Mouse (Mus musculus) thymus, postnatal 14 days (tissue): ENCODE measurements around the gene Hipk2.
A peak's percentile ranks its signal among the peaks of the same experiment; 100 is the strongest.

Experiments used
- DNase-seq: peaks from one replicate; pipeline ENCODE4 v3.0.0; 2021

Hipk2 gene

GRCm38 (mm10) chr6:38739266-38739665 lies 136.7 kb downstream of the Hipk2 start:
- DNase-seq = no peak

- no peak for DNase-seq
Observed at GRCm38 (mm10) chr6:38737763-38738162, 138.2 kb downstream of the Hipk2 start.

DNA sequence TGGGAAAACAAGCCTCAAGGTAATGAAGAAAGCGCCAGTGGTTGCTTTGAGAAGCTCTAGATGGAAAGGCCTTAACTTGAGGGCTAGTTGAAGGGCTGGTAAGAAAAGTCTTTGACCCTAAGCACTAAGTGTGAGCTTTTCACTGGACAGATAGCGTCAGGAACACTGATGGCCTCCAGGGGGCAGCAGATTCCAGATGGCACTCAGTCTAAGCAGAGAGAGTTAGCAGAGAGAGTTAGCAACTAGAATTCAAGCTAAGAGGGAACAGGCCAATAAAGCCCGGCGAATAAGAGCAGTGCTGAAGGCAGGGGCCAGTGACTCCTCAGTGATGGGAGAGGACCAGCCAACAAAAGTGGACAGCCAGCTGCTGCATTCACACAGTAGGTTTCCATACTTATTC lies 139.7 kb downstream of the Hipk2 start:
- peak; percentile 71 for DNase-seq

- no peak for DNase-seq
Observed at GRCm38 (mm10) chr6:38732681-38733080, 143.3 kb downstream of the Hipk2 start.

DNA sequence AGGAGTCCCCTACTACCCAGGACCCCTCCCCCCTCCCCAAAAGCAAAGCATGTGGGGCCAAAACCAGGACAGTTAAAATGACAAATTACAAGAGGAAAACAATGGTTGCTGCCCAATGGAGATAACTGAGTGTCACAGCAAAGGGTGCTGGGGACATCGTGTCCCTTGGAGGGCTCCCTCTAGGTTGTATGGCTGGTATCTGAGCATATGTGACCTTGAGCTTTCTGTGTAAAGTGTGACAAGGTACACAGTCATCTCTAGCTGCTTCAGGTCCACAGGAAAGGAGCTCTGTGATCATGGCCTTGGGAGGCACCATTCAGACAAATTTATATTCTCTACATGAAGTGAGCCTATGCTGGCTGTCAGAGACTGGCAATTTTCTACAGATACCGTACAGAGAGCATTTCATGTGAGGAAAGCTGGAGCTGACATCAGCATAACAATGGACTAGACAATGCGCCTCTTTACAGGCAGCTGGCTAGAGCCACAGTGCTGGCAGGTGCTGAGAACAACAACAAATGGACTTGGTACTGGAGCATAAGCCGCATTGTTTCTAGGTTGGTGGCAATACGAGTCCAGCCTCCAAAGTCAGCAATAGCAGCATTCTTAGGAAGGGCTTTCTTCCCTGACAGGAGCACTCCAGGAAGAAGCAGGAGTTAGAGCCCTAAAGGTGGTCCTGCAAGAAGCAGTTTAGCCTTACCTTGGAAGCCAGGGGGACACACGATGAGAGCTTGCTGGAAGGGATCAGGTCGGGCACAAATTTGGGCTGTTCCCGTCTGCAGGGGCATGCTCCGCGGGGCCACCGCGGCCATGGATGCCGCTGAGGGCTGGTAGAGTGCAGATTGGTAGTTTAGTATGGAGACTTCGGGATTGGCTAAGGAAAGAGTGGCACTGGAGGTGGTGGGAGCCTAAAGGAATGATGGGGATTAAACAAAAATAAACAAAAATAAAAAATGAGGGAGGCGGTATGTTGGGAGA lies 145.5 kb downstream of the Hipk2 start:
- no peak for DNase-seq

DNA sequence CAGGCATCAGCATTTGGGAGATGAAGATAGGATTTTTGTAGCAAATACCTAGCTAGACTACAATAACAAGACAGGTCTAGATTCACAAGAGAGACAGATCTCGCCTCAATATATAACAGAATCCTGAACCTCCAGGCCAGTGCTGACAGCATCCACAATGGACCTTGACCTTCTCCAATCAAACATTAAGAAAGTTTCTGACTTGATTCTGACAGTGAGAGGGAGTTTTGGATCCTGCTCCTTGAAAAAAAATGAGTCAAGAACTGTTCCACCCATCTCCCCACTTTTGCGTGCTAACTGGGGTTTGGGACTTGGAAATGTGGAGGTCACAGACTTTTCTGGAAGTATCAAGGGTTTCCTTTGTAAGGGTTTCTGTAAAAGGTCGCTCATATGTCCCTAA lies 150.4 kb downstream of the Hipk2 start:
- DNase-seq = no peak

DNA sequence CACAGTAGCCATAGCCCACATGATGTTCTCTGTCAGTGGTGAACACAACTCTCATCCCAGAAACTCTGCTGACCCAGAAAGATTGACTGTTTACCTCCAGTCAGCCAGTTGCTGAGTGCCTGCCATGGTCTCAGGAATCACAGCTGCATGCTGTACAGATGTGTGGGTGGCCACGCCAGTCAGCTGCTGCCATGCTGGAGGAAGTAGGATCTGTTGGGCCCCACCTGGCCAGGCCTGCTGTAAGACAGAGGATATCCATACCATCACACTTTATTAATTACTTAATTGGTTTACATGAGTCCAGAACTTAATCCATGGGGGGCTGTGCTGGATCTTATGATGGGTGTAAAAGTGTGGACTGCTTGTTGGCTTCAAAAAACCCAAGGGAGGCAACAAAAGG lies 154.6 kb downstream of the Hipk2 start:
- no peak for DNase-seq

DNA sequence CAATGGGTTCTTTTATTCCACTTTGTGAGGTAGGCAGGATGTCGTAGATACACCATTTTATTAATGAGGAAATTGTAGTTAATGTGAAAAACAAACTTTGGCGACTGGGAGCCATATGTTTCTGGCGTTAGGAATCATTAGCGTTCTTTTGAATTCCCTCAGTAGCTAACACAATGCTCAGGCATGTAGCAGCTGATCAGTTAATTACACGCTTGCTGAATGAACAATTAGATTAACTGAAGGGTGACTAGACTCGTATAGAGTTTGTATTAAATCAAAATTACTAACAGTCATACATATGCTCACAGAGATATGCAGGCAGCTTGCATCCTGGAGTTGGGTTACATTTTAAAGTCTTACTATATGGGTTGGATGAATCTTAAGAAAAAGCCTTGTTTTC lies 156.7 kb downstream of the Hipk2 start:
- no peak for DNase-seq

DNA sequence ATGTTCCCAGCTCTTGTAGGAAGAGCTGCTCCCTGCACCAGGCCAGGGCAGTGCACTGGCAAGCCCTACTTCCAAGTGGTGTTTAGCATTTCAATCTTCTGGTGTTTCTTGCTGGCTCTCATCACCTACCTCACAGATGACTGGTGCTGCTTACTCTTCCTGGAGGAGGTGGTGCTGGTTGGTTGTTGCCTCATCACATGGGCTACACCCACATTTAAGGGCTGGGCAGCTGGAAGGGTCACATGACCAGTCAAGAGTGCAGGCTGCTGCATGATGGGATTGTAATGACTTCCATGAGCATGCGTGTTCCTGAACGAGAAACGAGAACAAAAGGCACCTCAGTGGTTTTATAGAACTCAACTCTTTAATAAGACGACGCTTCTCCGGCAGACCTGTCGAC lies 157.3 kb downstream of the Hipk2 start:
- no peak for DNase-seq

- no peak for DNase-seq
Observed at GRCm38 (mm10) chr6:38715881-38716280, 160.1 kb downstream of the Hipk2 start.

GRCm38 (mm10) chr6:38713957-38714898 lies 161.7 kb downstream of the Hipk2 start:
- no peak for DNase-seq

GRCm38 (mm10) chr6:38710449-38710848 lies 165.5 kb downstream of the Hipk2 start:
- DNase-seq = no peak

GRCm38 (mm10) chr6:38704264-38704984 lies 171.5 kb downstream of the Hipk2 start:
- DNase-seq = no peak

DNA sequence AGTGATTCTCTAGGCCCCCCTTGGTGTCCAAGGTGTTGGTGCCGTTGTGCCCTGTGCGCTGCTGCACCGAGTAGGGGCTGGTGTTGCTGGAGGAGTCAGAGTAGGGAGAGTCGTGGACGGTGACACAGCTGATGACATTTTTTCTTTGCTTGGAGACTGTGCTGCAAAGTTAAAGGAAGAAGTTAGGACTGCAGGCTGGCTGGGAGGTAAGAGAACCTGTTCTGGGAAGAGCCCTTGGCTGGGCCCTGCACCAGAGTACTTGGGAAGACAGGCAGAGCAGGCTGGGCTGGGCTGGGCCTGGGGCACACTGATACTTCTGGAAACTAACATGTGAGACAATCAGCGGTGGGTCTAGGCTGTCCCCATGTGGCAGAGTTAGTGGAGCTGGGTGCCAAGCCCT lies 172.4 kb downstream of the Hipk2 start:
- DNase-seq = no peak

DNA sequence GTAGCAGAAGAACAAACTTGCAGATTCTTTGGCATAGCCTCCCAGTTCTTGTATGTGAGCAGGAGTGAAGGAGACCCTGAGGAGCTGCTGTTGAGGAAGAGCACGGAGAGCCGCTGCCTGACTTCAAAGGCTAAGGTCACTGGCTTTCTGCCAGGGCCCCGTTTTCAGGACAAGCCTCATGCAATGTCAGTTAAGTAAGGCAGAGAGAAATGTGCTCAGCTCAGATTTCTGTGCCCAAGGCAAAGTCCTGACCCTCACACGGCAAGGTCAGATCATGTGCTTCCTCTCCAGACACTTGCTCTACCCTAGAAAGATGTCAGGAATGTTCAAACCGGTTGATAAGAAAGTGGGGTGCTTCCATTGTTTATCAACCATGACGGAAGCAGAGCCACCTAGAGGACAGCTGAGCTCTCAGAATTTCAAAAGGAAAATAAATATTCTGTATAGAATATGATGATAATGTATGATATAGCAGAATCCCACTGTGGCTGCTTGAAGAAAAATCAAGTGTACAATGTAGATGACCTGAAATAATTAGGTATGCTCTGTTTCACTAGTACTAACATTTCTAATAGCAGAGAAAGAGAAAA lies 173.1 kb downstream of the Hipk2 start:
- no peak for DNase-seq

GRCm38 (mm10) chr6:38701421-38701820 lies 174.5 kb downstream of the Hipk2 start:
- no peak for DNase-seq

DNA sequence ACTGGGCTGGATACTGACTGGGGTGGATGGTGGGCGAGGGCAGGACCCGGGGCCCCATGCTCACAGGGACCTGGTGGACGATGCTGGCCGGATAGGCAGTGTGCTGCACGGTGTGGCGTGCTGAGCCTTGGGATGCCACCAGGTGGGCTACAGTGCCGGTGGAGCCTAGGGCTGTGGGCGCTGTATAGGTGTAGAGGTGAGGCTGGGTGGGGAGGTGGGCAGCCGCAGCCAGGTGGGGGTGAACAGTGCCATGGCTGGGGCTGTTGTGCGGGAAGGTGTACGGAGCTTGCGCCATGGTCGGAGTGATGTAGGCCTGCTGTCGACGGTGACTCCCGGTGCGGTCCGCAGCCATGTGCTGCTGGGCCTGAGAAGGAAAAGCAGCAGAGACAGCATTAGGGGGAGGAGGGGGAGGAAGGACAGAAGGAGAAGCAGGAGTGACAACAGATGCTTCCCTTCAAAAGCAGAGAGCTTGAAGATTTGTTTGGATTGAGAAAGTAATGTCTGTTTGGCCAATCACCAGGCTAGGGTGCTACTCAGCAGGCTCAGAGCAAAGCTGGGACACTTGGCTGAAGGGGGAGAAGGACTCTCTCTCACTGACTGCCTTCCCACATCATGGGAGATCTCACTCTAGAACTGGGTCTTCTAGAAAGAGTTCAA lies 177.6 kb downstream of the Hipk2 start:
- no peak for DNase-seq

- no peak for DNase-seq
Observed at GRCm38 (mm10) chr6:38696570-38696969, 179.4 kb downstream of the Hipk2 start.

GRCm38 (mm10) chr6:38695380-38696054 lies 180.4 kb downstream of the Hipk2 start:
- DNase-seq = peak; percentile 72

GRCm38 (mm10) chr6:38692556-38692955 lies 183.4 kb downstream of the Hipk2 start:
- DNase-seq = no peak

GRCm38 (mm10) chr6:38691052-38691451 lies 184.9 kb downstream of the Hipk2 start:
- no peak for DNase-seq
